Mouse (Mus musculus) T-helper 17 cell (primary cell): Measurements from ENCODE around the gene Eaf2.

Source experiments
- in situ Hi-C, 2 experiments: fragments of 300-600 bp; cut with MboI, MseI; formaldehyde crosslinking; loops; 1 replicate in 1 of 2; 2 replicates in 1 of 2; pipeline ENCODE4 v1.15.1; 2025; ENCODE audit warnings: high pct_unique_total_duplicates in 2 of 2

The Eaf2 gene

GRCm38 (mm10) chr16:36771703-36772102 is 103.1 kb downstream of the Eaf2 start:
- in situ Hi-C loops = no loop called here

- in situ Hi-C loops = no loop called here
Measured at GRCm38 (mm10) chr16:36771244-36771643, 103.6 kb downstream of the Eaf2 start.

GRCm38 (mm10) chr16:36770830-36771229 is 104.0 kb downstream of the Eaf2 start:
- in situ Hi-C loops = no loop called here

GRCm38 (mm10) chr16:36770191-36770771 is 104.5 kb downstream of the Eaf2 start:
- in situ Hi-C loops = no loop called here

- in situ Hi-C loops = no loop called here
Measured at GRCm38 (mm10) chr16:36751979-36752378, 122.8 kb downstream of the Eaf2 start.

- in situ Hi-C loops = no loop called here
Measured at GRCm38 (mm10) chr16:36747767-36748166, 127.0 kb downstream of the Eaf2 start.

- in situ Hi-C loops = no loop called here
Measured at GRCm38 (mm10) chr16:36747068-36747467, 127.7 kb downstream of the Eaf2 start.

GRCm38 (mm10) chr16:36743580-36743979 is 131.2 kb downstream of the Eaf2 start:
- in situ Hi-C loops = no loop called here
